Mouse (Mus musculus) large intestine, adult 2 months (tissue): Measurements from ENCODE around the gene Akt1. TPM values are rescaled to one million over a fixed set of nuclear protein-coding genes. Genes with fewer than 3 reads are reported as not detected.

Source experiments
- DNase-seq: peaks from one replicate; pipeline ENCODE4 v3.0.0-alpha.2; 2012; ENCODE audit warnings: low read depth, low spot score
- WGBS: fragments of 180-500 bp; shearing (Covaris S2); methylation state at CpG from one replicate; pipeline ENCODE4 v1.1.7; 2018; 5-methylcytosine and 5-hydroxymethylcytosine counted together
- polyA plus RNA-seq: library from polyadenylated mRNA; depleted of rRNA; stranded (reverse); fragments of >200 nt; gene quantifications from 2 replicates; pipeline ENCODE4 v1.2.3, GENCODE M21; 2012; rRNA removed

Gene Akt1
- polyA plus RNA-seq, 1 experiment, result 110 TPM

DNA sequence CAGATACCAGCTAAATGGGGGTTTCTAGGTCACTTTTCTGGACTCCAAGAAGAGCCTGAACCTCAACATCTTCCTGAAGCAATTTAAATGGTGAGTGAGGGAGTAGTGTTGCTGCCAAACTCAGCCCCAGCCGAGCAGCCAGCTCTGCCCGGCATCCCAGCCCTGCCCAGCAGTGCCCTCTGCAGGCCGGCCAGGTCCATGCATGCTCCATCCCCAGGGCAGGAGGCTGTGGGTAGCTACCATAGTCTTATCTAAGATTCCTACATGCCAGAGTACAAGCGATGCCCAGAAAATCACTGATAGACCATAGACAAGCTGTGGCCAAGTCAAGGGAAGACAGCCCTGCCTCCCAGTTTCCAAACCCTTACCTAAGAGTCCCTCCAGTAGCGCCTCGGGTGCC is 68.9 kb downstream of the Akt1 start:
- DNase-seq, result no peak
- 42% methylated on average over 6 of the region's 6 CpGs for WGBS

- no peak for DNase-seq
- WGBS, result 72% methylated on average over 20 of the region's 20 CpGs
These were observed 69.7 kb downstream of the Akt1 start for GRCm38 (mm10) chr12:112604709-112605649.

DNA sequence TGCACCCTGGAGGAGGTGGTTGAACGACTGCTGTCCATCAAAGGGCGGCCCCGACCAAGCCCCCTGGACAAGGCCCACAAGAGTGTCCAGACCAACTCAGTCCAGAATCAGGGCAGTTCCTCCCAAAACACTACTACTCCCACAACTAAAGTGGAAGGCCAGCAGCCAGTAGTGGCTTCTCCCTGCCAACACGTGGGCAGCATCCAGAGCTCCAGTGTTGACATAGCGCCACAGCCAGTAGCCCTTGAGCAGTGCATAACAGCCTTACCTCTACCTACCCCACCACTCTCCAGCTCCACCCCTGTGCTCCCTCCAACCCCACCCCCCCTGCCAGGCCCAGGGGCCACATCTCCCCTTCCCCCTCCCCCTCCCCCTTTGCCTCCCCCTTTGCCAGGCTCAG is 70.7 kb downstream of the Akt1 start:
- DNase-seq, result no peak
- WGBS, result 85% methylated on average over 5 of the region's 5 CpGs

Other genes starting within 250 kb of the Akt1 start
- gene A530016L24Rik, start 185.4 kb downstream of the Akt1 start, polyA plus RNA-seq, result 2.1 and 3.2 TPM in 2 replicates
- gene Tmem179, start 158.1 kb downstream of the Akt1 start, polyA plus RNA-seq, result 1.7 and 2.1 TPM in 2 replicates
- 10.4 and 12.6 TPM in 2 replicates for gene Inf2, start 86.1 kb downstream of the Akt1 start, polyA plus RNA-seq
- gene Adssl1, start 54.8 kb downstream of the Akt1 start, polyA plus RNA-seq, result 0.90 and 1.2 TPM in 2 replicates
- 29.9 and 30.4 TPM in 2 replicates for gene Siva1, start 30.2 kb downstream of the Akt1 start, polyA plus RNA-seq
- gene Zbtb42, start 3.9 kb upstream of the Akt1 start, polyA plus RNA-seq, result 14.0 and 19.9 TPM in 2 replicates
- 53.2 and 63.1 TPM in 2 replicates for gene Cep170b, start 45.6 kb upstream of the Akt1 start, polyA plus RNA-seq
- gene Pld4, start 85.8 kb upstream of the Akt1 start, polyA plus RNA-seq, result 39.4 and 46.9 TPM in 2 replicates
- gene Ahnak2, start 127.8 kb upstream of the Akt1 start, polyA plus RNA-seq, result 1.4 and 1.6 TPM in 2 replicates
- gene Clba1, start 134.1 kb upstream of the Akt1 start, polyA plus RNA-seq, result 1.8 and 2.2 TPM in 2 replicates
- 25.2 and 26.2 TPM in 2 replicates for gene Cdca4, start 154.5 kb upstream of the Akt1 start, polyA plus RNA-seq
- gene Gpr132, start 193.3 kb upstream of the Akt1 start, polyA plus RNA-seq, result 6.2 and 8.6 TPM in 2 replicates